Mouse (Mus musculus): ENCODE results near the gene Cfap52. TPM values are rescaled to one million over a fixed set of nuclear protein-coding genes. Genes with fewer than 3 reads are reported as not detected.

Cfap52 gene
- polyA plus RNA-seq, 1 experiment from 2014 or later: 0.42 TPM

- H3K4me1 ChIP-seq (replicated peaks): peaks cover 8% of the 10 kb centered on the region; the same call in 1 of the 2 replicates
- H3K9ac ChIP-seq: no peak overlapping the region
- no peaks in the 10 kb centered on the region for H3K9me3 ChIP-seq (replicated peaks)
- 0 out of 2 replicates have a peak overlapping the region, but pooled peaks have one; percentile 22 for H3K4me3 ChIP-seq
- peak overlapping the region; percentile 81 for H3K27ac ChIP-seq
- WGBS: 22% methylated on average over 8 of the region's 8 CpGs
- H3K4me2 ChIP-seq: peak overlapping the region; percentile 49
- no peaks in the 10 kb centered on the region for H3K27me3 ChIP-seq
- ATAC-seq (replicated peaks; ENCODE audit: insufficient number of reproducible peaks, insufficient read depth, low FRiP score, low read depth): peak; percentile 89
- H3K36me3 ChIP-seq: no peaks in the 10 kb centered on the region
Measured at GRCm38 (mm10) chr11:67897064-67897560, 68.3 kb downstream of the Cfap52 start.

- H3K4me1 ChIP-seq (replicated peaks): peaks cover 8% of the 10 kb centered on the region; the same call in 1 of the 2 replicates
- H3K9me3 ChIP-seq (replicated peaks): no peaks in the 10 kb centered on the region
- H3K9ac ChIP-seq: no peak overlapping the region
- H3K4me2 ChIP-seq: no peak overlapping the region
- no peak overlapping the region for H3K27ac ChIP-seq
- no peak for ATAC-seq (replicated peaks; ENCODE audit: insufficient number of reproducible peaks, insufficient read depth, low FRiP score, low read depth)
- H3K27me3 ChIP-seq: no peaks in the 10 kb centered on the region
- WGBS: 74% methylated on average over 7 of the region's 7 CpGs
- H3K4me3 ChIP-seq: no peak overlapping the region
- H3K36me3 ChIP-seq: no peaks in the 10 kb centered on the region
Measured at GRCm38 (mm10) chr11:67895641-67896040, 69.8 kb downstream of the Cfap52 start.

GRCm38 (mm10) chr11:67888521-67888920, 76.9 kb downstream of the Cfap52 start:
- no peaks in the 10 kb centered on the region for H3K9me3 ChIP-seq (replicated peaks)
- H3K36me3 ChIP-seq: no peaks in the 10 kb centered on the region
- peak overlapping the region; percentile 9; the same call in 1 of the 2 replicates for H3K27ac ChIP-seq
- H3K4me2 ChIP-seq: 0 out of 2 replicates have a peak overlapping the region, but pooled peaks have one; percentile 8
- H3K27me3 ChIP-seq: no peaks in the 10 kb centered on the region
- ATAC-seq (replicated peaks; ENCODE audit: insufficient number of reproducible peaks, insufficient read depth, low FRiP score, low read depth): no peak
- 34% methylated on average over 5 of the region's 5 CpGs for WGBS
- peaks cover 8% of the 10 kb centered on the region; the same call in 1 of the 2 replicates for H3K4me1 ChIP-seq (replicated peaks)
- H3K9ac ChIP-seq: no peak overlapping the region
- no peak overlapping the region for H3K4me3 ChIP-seq

GRCm38 (mm10) chr11:67885921-67886320, 79.5 kb downstream of the Cfap52 start:
- Histone ChIP-seq H3K36me3 (no peaks in the 10 kb centered on the region), H3K4me3 (no peak overlapping the region), H3K9ac (no peak overlapping the region), H3K9me3 (replicated peaks) (no peaks in the 10 kb centered on the region), H3K27me3 (no peaks in the 10 kb centered on the region), H3K4me1 (replicated peaks) (peaks cover 8% of the 10 kb centered on the region; the same call in 1 of the 2 replicates), H3K27ac (no peak overlapping the region), H3K4me2 (no peak overlapping the region)
- 91% methylated on average over 2 of the region's 2 CpGs for WGBS
- no peak for ATAC-seq (replicated peaks; ENCODE audit: insufficient number of reproducible peaks, insufficient read depth, low FRiP score, low read depth)

Other genes starting within 250 kb of the Cfap52 start
- gene Glp2r, start 194.5 kb downstream of the Cfap52 start, polyA plus RNA-seq (2015; fragmentation: Nextera tagmentation; extraction: Ambion mirVana): not detected in 2 replicates
- gene Gsg1l2, start 191.0 kb downstream of the Cfap52 start, polyA plus RNA-seq (2015; fragmentation: Nextera tagmentation; extraction: Ambion mirVana): not detected in 2 replicates
- gene Dhrs7c, start 167.5 kb downstream of the Cfap52 start, polyA plus RNA-seq (2015; fragmentation: Nextera tagmentation; extraction: Ambion mirVana): 13.7 and 19.2 TPM in 2 replicates
- gene Usp43, start 43.5 kb downstream of the Cfap52 start, polyA plus RNA-seq (2015; fragmentation: Nextera tagmentation; extraction: Ambion mirVana): 0.86 and 0.95 TPM in 2 replicates
- gene Stx8, start 542 bp upstream of the Cfap52 start, polyA plus RNA-seq (2015; fragmentation: Nextera tagmentation; extraction: Ambion mirVana): 45.4 and 61.7 TPM in 2 replicates